Mouse (Mus musculus): ENCODE results near the gene Ttll6.

Ttll6 gene

GRCm38 (mm10) chr11:96168125-96168524, 34.5 kb downstream of the Ttll6 start:
- no peak for DNase-seq (ENCODE audit: low spot score in 2 of 2)

- DNase-seq (ENCODE audit: low spot score in 2 of 2): no peak
Measured at GRCm38 (mm10) chr11:96169016-96169415, 35.4 kb downstream of the Ttll6 start.

- DNase-seq (ENCODE audit: low spot score in 2 of 2): no peak
Measured at GRCm38 (mm10) chr11:96170711-96171379, 37.3 kb downstream of the Ttll6 start.

- DNase-seq (ENCODE audit: low spot score in 2 of 2): no peak
Measured at GRCm38 (mm10) chr11:96171601-96172000, 38.0 kb downstream of the Ttll6 start.

GRCm38 (mm10) chr11:96172511-96173287, 39.1 kb downstream of the Ttll6 start:
- no peak for DNase-seq (ENCODE audit: low spot score in 2 of 2)

- DNase-seq (ENCODE audit: low spot score in 2 of 2): no peak
Measured at GRCm38 (mm10) chr11:96173288-96173840, 39.8 kb downstream of the Ttll6 start.

- no peak for DNase-seq (ENCODE audit: low spot score in 2 of 2)
Measured at GRCm38 (mm10) chr11:96174881-96175280, 41.3 kb downstream of the Ttll6 start.

- no peak for DNase-seq (ENCODE audit: low spot score in 2 of 2)
Measured at GRCm38 (mm10) chr11:96175511-96175910, 41.9 kb downstream of the Ttll6 start.

GRCm38 (mm10) chr11:96175951-96176530, 42.5 kb downstream of the Ttll6 start:
- DNase-seq (ENCODE audit: low spot score in 2 of 2): no peak

GRCm38 (mm10) chr11:96176841-96177240, 43.3 kb downstream of the Ttll6 start:
- no peak for DNase-seq (ENCODE audit: low spot score in 2 of 2)

- DNase-seq (ENCODE audit: low spot score in 2 of 2): no peak
Measured at GRCm38 (mm10) chr11:96177546-96178174, 44.1 kb downstream of the Ttll6 start.

GRCm38 (mm10) chr11:96178356-96178755, 44.8 kb downstream of the Ttll6 start:
- no peak for DNase-seq (ENCODE audit: low spot score in 2 of 2)

- DNase-seq (ENCODE audit: low spot score in 2 of 2): no peak
Measured at GRCm38 (mm10) chr11:96178911-96179503, 45.4 kb downstream of the Ttll6 start.

- DNase-seq (ENCODE audit: low spot score in 2 of 2): no peak
Measured at GRCm38 (mm10) chr11:96181061-96181460, 47.5 kb downstream of the Ttll6 start.

GRCm38 (mm10) chr11:96184233-96184632, 50.6 kb downstream of the Ttll6 start:
- no peak for DNase-seq (ENCODE audit: low spot score in 2 of 2)

- no peak for DNase-seq (ENCODE audit: low spot score in 2 of 2)
Measured at GRCm38 (mm10) chr11:96187321-96187720, 53.7 kb downstream of the Ttll6 start.

GRCm38 (mm10) chr11:96189810-96190522, 56.4 kb downstream of the Ttll6 start:
- no peak for DNase-seq (ENCODE audit: low spot score in 2 of 2)

- no peak for DNase-seq (ENCODE audit: low spot score in 2 of 2)
Measured at GRCm38 (mm10) chr11:96191132-96191531, 57.5 kb downstream of the Ttll6 start.

- DNase-seq (ENCODE audit: low spot score in 2 of 2): no peak
Measured at GRCm38 (mm10) chr11:96193521-96194400, 60.2 kb downstream of the Ttll6 start, which contains the start of gene Hoxb13. Hoxb13 (plus strand) TSS chr11:96194316.

GRCm38 (mm10) chr11:96194401-96194710, 60.8 kb downstream of the Ttll6 start:
- DNase-seq (ENCODE audit: low spot score in 2 of 2): no peak
